Mouse (Mus musculus): ENCODE measurements at regions not wholly inside any gene's neighbourhood (a gene's known extent, or its start where the extent isn't known, plus 50 kb on each side); places are given as distances from the start of the nearest gene placed in this dataset.

DNA sequence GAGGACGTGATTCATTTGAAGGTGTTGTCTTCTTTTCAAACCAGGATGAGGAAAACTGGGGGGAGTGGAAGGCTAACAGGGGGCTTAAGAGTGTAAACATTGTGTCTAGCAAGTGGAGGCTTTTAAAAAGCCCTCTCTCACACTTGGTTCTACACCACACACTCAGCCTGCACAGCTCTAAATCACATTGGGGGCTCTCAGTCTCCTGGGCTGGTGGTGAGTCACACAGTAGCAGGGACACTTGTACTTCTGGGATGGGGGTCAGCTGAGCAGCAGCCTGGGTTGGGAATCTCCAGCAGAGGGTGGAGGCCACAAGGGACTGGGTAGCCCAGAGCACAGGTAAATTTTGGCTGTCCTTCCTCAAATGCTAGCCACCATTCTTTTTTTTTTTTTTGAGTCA, 268.4 kb upstream of the Cxcr4 start:
- H3K4me1 ChIP-seq (ENCODE audit: control insufficient read depth in 1 of 2, insufficient read depth in 2 of 2): peaks cover 0 to 6% of the 10 kb centered on the region in 2 experiments; a peak in 2 of 4 replicates
- dilution Hi-C loops (cut with MboI; ENCODE audit: extremely low pct_ligation_motif_present, extremely low pct_unique_long_range_greater_than_20kb, low sequenced_read_pairs): no loop called here

DNA sequence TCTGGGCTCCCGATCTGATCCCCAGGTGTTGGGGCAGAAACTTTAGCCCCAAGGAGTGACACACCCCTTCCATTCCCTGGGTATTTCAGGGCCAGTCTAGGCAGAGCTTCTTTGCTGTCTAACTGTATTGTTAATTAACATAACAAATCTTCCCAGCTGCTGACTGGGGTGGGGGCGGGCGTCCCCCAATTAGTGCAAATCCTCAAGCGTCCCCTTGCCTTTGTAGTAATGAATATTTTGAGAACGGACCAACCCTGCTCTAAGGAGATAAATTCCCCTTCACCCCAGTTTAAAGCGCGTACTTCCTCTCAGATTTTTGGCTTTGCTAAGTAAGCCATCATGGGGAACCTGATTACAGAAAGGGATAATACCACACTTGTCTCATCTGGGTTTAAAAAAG, 268.0 kb upstream of the Cxcr4 start:
- in situ Hi-C loops (cut with MboI; ENCODE audit: low pct_ligation_motif_present, low pct_unique_long_range_greater_than_20kb, low sequenced_read_pairs) (loop anchor here (25.0 kb wide), 3 partner anchors 152 to 377 kb away; no protein-coding TSS in a partner anchor), dilution Hi-C loops (cut with MboI; ENCODE audit: extremely low pct_ligation_motif_present, extremely low pct_unique_long_range_greater_than_20kb, low sequenced_read_pairs) (no loop called here)
- Histone ChIP-seq H3K9ac (ENCODE audit: insufficient read depth, low read depth) (no peak overlapping the region), H3K4me1 (ENCODE audit: control insufficient read depth in 1 of 2, insufficient read depth in 2 of 2) (peaks cover 0 to 6% of the 10 kb centered on the region in 2 experiments; a peak in 2 of 4 replicates), H3K4me2 (ENCODE audit: insufficient read depth, low read depth, poor library complexity, severe bottlenecking) (0 out of 2 replicates have a peak overlapping the region, but pooled peaks have one; percentile 34), H3K4me3 (replicated peaks in 1 of 3; ENCODE audit: low read depth in 2 of 3, low read length in 2 of 3, poor library complexity in 1 of 3) (no peak overlapping the region), H3K9me3 (replicated peaks; ENCODE audit: low read length) (no peaks in the 10 kb centered on the region), H3K27ac (ENCODE audit: insufficient read depth, low read depth) (no peak overlapping the region), H3K79me2 (replicated peaks; ENCODE audit: control insufficient read depth, extremely low read depth, insufficient read depth, poor library complexity, severe bottlenecking) (no peaks in the 10 kb centered on the region), H3K27me3 (replicated peaks) (peaks cover 6% of the 10 kb centered on the region), H3K36me3 (replicated peaks in 1 of 2; ENCODE audit: control insufficient read depth in 1 of 2, insufficient read depth in 1 of 2, low read length in 1 of 2) (no peaks in the 10 kb centered on the region)
- DNase-seq (ENCODE audit: extremely low read depth): no peak
- TF ChIP-seq GABPA (IDR thresholded peaks at IDR 0.05; ENCODE audit: insufficient replicate concordance, low read depth, low read length): no peak

More for the DNA sequence above, 268.4 kb upstream of the Cxcr4 start:
- Histone ChIP-seq H3K9ac (ENCODE audit: insufficient read depth, low read depth) (no peak overlapping the region), H3K27me3 (replicated peaks) (peaks cover 6% of the 10 kb centered on the region), H3K36me3 (replicated peaks in 1 of 2; ENCODE audit: control insufficient read depth in 1 of 2, insufficient read depth in 1 of 2, low read length in 1 of 2) (no peaks in the 10 kb centered on the region), H3K4me3 (replicated peaks in 1 of 3; ENCODE audit: low read depth in 2 of 3, low read length in 2 of 3, poor library complexity in 1 of 3) (no peak overlapping the region), H3K4me2 (ENCODE audit: insufficient read depth, low read depth, poor library complexity, severe bottlenecking) (no peak overlapping the region), H3K9me3 (replicated peaks; ENCODE audit: low read length) (no peaks in the 10 kb centered on the region), H3K27ac (ENCODE audit: insufficient read depth, low read depth) (no peak overlapping the region), H3K79me2 (replicated peaks; ENCODE audit: control insufficient read depth, extremely low read depth, insufficient read depth, poor library complexity, severe bottlenecking) (no peaks in the 10 kb centered on the region)
- TF ChIP-seq TBP (conservative IDR thresholded peaks at IDR 0.05; ENCODE audit: low read depth, low read length) (no peak), SIN3A (IDR thresholded peaks at IDR 0.05; ENCODE audit: low read length) (no peak), UBTF (IDR thresholded peaks at IDR 0.05; ENCODE audit: low read depth, low read length) (no peak), CHD2 (IDR thresholded peaks at IDR 0.05; ENCODE audit: low read length) (no peak), PAX5 (IDR thresholded peaks at IDR 0.05; ENCODE audit: low read length) (no peak), JUND (conservative IDR thresholded peaks at IDR 0.05; ENCODE audit: low read depth, low read length) (no peak)
- in situ Hi-C loops (cut with MboI; ENCODE audit: low pct_ligation_motif_present, low pct_unique_long_range_greater_than_20kb, low sequenced_read_pairs): loop anchor here (25.0 kb wide), 3 partner anchors 152 to 377 kb away; no protein-coding TSS in a partner anchor
- DNase-seq (ENCODE audit: extremely low read depth): no peak

DNA sequence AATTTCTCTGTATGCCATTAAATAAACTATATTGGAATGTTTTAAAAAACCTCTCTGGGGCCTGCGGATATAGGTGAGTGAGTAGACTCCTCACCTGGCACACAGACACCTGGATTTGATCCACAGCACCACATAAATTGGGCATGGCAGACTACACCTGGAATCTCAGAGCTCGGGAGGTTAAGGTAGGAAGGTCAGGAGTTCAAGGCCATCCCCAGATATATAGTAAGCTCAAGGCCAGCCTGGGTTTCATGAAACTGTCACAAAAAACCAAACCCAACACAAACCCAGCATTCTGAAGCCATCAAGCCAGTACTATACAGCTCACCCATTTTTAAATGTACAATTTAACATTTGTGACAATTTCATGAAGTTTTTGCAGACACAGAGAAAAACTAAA, 266.6 kb upstream of the Cxcr4 start:
- no peak for DNase-seq (ENCODE audit: extremely low read depth)

More for the DNA sequence above, 266.6 kb upstream of the Cxcr4 start:
- TF ChIP-seq RAD21 (IDR thresholded peaks at IDR 0.05; ENCODE audit: low read depth, low read length) (no peak), HCFC1 (IDR thresholded peaks at IDR 0.05; ENCODE audit: low read depth, low read length) (no peak), JUN (IDR thresholded peaks at IDR 0.05; ENCODE audit: insufficient read depth, low read depth, low read length) (no peak), ZC3H11A (IDR thresholded peaks at IDR 0.05; ENCODE audit: low read depth, low read length) (no peak), TCF12 (IDR thresholded peaks at IDR 0.05; ENCODE audit: low read depth, low read length) (no peak), USF1 (IDR thresholded peaks at IDR 0.05; ENCODE audit: low read depth, low read length) (no peak), JUND (conservative IDR thresholded peaks at IDR 0.05; ENCODE audit: low read depth, low read length) (no peak), PAX5 (IDR thresholded peaks at IDR 0.05; ENCODE audit: low read length) (no peak), USF2 (conservative IDR thresholded peaks at IDR 0.05; ENCODE audit: low read depth, low read length) (no peak), IRF4 (IDR thresholded peaks at IDR 0.05; ENCODE audit: low read depth, low read length) (no peak), E2F4 (IDR thresholded peaks at IDR 0.05; ENCODE audit: insufficient replicate concordance, low read depth, low read length) (no peak), ETS1 (conservative IDR thresholded peaks at IDR 0.05; ENCODE audit: low read depth, low read length) (no peak), SMC3 (IDR thresholded peaks at IDR 0.05; ENCODE audit: low read depth, low read length) (no peak), SIN3A (IDR thresholded peaks at IDR 0.05; ENCODE audit: low read length) (no peak), TBP (conservative IDR thresholded peaks at IDR 0.05; ENCODE audit: low read depth, low read length) (no peak), UBTF (IDR thresholded peaks at IDR 0.05; ENCODE audit: low read depth, low read length) (no peak), POLR2A (IDR thresholded peaks at IDR 0.05; ENCODE audit: low read depth, low read length) (no peak)
- Histone ChIP-seq H3K27ac (ENCODE audit: insufficient read depth, low read depth) (no peak overlapping the region), H3K9me3 (replicated peaks; ENCODE audit: low read length) (no peaks in the 10 kb centered on the region), H3K9ac (ENCODE audit: insufficient read depth, low read depth) (no peak overlapping the region), H3K4me2 (ENCODE audit: insufficient read depth, low read depth, poor library complexity, severe bottlenecking) (no peak overlapping the region), H3K4me3 (replicated peaks in 1 of 3; ENCODE audit: low read depth in 2 of 3, low read length in 2 of 3, poor library complexity in 1 of 3) (no peak overlapping the region), H3K36me3 (replicated peaks in 1 of 2; ENCODE audit: control insufficient read depth in 1 of 2, insufficient read depth in 1 of 2, low read length in 1 of 2) (no peaks in the 10 kb centered on the region), H3K79me2 (replicated peaks; ENCODE audit: control insufficient read depth, extremely low read depth, insufficient read depth, poor library complexity, severe bottlenecking) (no peaks in the 10 kb centered on the region), H3K27me3 (replicated peaks) (peaks cover 3% of the 10 kb centered on the region), H3K4me1 (ENCODE audit: control insufficient read depth in 1 of 2, insufficient read depth in 2 of 2) (peaks cover 0 to 6% of the 10 kb centered on the region in 2 experiments; a peak in 2 of 4 replicates)
- dilution Hi-C loops (cut with MboI; ENCODE audit: extremely low pct_ligation_motif_present, extremely low pct_unique_long_range_greater_than_20kb, low sequenced_read_pairs): no loop called here
- in situ Hi-C loops (cut with MboI; ENCODE audit: low pct_ligation_motif_present, low pct_unique_long_range_greater_than_20kb, low sequenced_read_pairs): loop anchor here (25.0 kb wide), 3 partner anchors 154 to 379 kb away; no protein-coding TSS in a partner anchor

Measured in CH12.LX (cell line).